Mouse (Mus musculus) kidney, postnatal 0 days (tissue): ENCODE data around the gene Cdhr3. TPM values are rescaled to one million over a fixed set of nuclear protein-coding genes. Genes with fewer than 3 reads are reported as not detected.

Experiments used
- ATAC-seq: fragments of 200-750 bp; cut with Nextera tagmentation; replicated peaks from 2 replicates; pipeline ENCODE4 v1.8.0; 2017; ENCODE audit warnings: low read depth, moderate number of reproducible peaks, moderate TSS enrichment, moderate library complexity; ENCODE audit not compliant: low FRiP score
- DNase-seq: peaks from one replicate; pipeline ENCODE4 v3.0.0-alpha.2; 2016; ENCODE audit warnings: low spot score
- H3K27ac ChIP-seq: fragments of 300-500 bp; sonication (generic); 2 replicates; pipeline ENCODE4 v1.5.1; 2014; ENCODE audit warnings: mild to moderate bottlenecking
- H3K27me3 ChIP-seq: fragments of 300-500 bp; sonication (generic); 2 replicates; pipeline ENCODE4 v1.6.1; 2014; ENCODE audit warnings: low read length, mixed read lengths; ENCODE audit not compliant: insufficient read depth
- H3K36me3 ChIP-seq: fragments of 300-500 bp; sonication (generic); 2 replicates; pipeline ENCODE4 v1.6.1; 2014; ENCODE audit warnings: low read length, mixed read lengths; ENCODE audit not compliant: insufficient read depth
- H3K4me1 ChIP-seq: fragments of 300-500 bp; sonication (generic); replicated peaks from 2 replicates; pipeline ENCODE4 v1.6.1; 2014; ENCODE audit warnings: antibody characterized with exemption, low read length, mixed read lengths; ENCODE audit not compliant: insufficient read depth
- H3K4me2 ChIP-seq: fragments of 300-500 bp; sonication (generic); 2 replicates; pipeline ENCODE4 v1.6.1; 2014; ENCODE audit warnings: mild to moderate bottlenecking, low read length, moderate library complexity, mixed read lengths
- H3K4me3 ChIP-seq: fragments of 300-500 bp; sonication (generic); replicated peaks from 2 replicates; pipeline ENCODE4 v1.5.1; 2014; ENCODE audit warnings: low read depth, low read length
- H3K9ac ChIP-seq: fragments of 300-500 bp; sonication (generic); 2 replicates; pipeline ENCODE4 v1.6.1; 2014; ENCODE audit warnings: low read depth, low read length
- H3K9me3 ChIP-seq: fragments of 300-500 bp; sonication (generic); replicated peaks from 2 replicates; pipeline ENCODE4 v1.6.1; 2016; ENCODE audit warnings: low read length, inconsistent platforms, mixed read lengths
- CTCF ChIP-seq: IDR thresholded peaks from 2 replicates; pipeline ENCODE4 v1.5.1; 2016; ENCODE audit warnings: antibody characterized with exemption, low read depth, mild to moderate bottlenecking, moderate library complexity
- WGBS: fragments of 180-500 bp; shearing (Covaris S2); extraction: QIAGEN DNeasy Blood & Tissue Kit; methylation state at CpG from one replicate; pipeline ENCODE4 v1.1.7; 2014; 5-methylcytosine and 5-hydroxymethylcytosine counted together
- polyA plus RNA-seq: library from polyadenylated mRNA; unstranded; fragments of >200 nt; fragmentation: Nextera tagmentation; extraction: Ambion mirVana; gene quantifications from 2 replicates; pipeline ENCODE4 v1.2.1, GENCODE M21; 2015

Gene Cdhr3
- polyA plus RNA-seq, 1 experiment from 2014 or later: not detected

DNA sequence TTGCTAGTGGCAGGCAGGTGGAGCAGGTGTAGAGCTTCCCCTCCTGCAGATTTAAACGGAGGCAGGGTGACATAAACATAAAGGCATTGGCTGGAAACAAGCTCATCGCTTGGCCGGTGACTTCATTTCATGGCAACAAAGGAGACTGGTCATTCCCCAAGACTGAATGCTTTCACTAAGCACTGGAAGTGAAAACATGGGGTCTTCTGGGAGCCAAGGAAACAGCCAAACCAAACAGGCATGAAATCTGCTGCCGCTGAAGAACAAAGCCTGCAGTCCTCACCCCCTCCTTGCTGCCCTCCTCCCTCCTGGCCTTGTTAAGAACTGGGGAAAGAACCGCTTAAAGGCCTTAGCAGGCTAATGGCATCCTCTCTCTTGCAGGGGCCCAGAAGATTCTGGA, 6.5 kb downstream of the Cdhr3 start:
- WGBS: 58% methylated on average over 5 of the region's 5 CpGs
- DNase-seq: no peak
- no peak overlapping the region for H3K27ac ChIP-seq

DNA sequence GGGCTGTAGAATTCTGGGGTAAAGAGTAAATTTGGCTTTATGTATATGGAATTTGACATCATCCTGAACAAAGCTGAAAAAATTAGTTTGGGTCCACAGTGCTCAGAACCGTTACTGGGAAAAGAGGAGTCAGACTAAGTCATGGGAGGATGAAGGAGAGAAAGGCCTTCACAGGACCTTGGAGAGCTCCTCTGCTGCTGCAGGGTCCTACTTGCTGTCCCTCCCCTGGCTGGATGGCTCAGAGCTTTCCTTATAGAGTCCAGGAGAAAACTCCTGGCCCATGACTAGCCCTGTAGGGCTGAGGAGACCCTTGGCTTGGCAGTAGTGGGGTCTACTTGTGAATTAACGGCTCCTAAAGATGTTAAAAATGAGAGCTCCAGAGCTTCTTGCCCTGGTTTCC, 8.0 kb downstream of the Cdhr3 start:
- Histone ChIP-seq H3K4me1 (no peaks in the 10 kb centered on the region), H3K36me3 (no peaks in the 10 kb centered on the region), H3K9ac (no peak overlapping the region), H3K4me3 (no peak overlapping the region), H3K4me2 (no peak overlapping the region), H3K9me3 (no peaks in the 10 kb centered on the region), H3K27ac (no peak overlapping the region), H3K27me3 (no peaks in the 10 kb centered on the region)
- DNase-seq: peak; percentile 86
- WGBS: 25% methylated on average over 2 of the region's 2 CpGs
- no peak for TF ChIP-seq CTCF
- ATAC-seq: no peak

More for the DNA sequence above, 6.5 kb downstream of the Cdhr3 start:
- no peak for ATAC-seq
- Histone ChIP-seq H3K4me2 (no peak overlapping the region), H3K4me3 (no peak overlapping the region), H3K36me3 (no peaks in the 10 kb centered on the region), H3K9ac (no peak overlapping the region), H3K27me3 (no peaks in the 10 kb centered on the region), H3K4me1 (no peaks in the 10 kb centered on the region), H3K9me3 (no peaks in the 10 kb centered on the region)
- TF ChIP-seq CTCF: no peak

DNA sequence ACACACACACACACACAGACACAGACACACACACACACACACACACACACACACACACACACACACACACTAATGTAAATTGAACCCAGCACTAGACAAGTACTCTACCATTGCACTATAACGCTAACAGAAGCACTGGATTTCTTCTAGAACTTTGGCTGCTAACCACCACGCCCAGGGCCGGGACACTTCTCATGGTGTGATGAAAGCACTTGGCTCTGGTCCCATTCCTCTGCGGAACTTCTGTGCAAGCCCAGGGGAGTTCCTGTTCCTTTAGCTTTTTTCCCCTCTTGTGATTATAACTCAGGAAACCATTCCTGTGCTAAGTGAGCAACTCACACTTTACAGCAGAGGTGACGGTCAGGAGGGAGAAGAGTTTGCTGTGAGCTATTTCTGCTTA, 9.3 kb downstream of the Cdhr3 start:
- peak; percentile 51 for DNase-seq
- H3K27me3 ChIP-seq: no peaks in the 10 kb centered on the region
- no peak for ATAC-seq
- H3K9ac ChIP-seq: no peak overlapping the region
- H3K36me3 ChIP-seq: no peaks in the 10 kb centered on the region
- no peaks in the 10 kb centered on the region for H3K9me3 ChIP-seq
- H3K4me3 ChIP-seq: no peak overlapping the region
- no peak for TF ChIP-seq CTCF
- no peak overlapping the region for H3K4me2 ChIP-seq
- no peak overlapping the region for H3K27ac ChIP-seq
- 38% methylated on average over 5 of the region's 5 CpGs for WGBS
- no peaks in the 10 kb centered on the region for H3K4me1 ChIP-seq

DNA sequence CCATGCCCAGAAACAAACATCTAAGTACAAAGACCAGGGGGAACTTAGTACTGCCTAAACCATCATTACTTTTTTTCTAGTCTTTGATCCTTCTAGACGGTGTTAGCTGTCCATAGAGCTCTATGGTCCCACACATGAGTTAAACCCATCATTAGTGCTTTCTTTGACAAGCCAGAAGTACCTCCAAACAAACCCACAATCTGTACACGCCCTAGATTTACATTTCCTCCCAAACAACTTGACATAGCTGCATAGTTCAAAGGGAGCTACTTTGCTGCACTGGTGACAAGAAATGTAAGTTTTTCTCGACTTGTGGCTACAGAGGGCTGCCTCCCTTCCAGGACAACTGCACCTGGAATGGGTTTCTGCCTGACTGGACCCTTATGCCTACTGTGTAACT, 16.4 kb downstream of the Cdhr3 start:
- no peak overlapping the region for H3K27ac ChIP-seq
- no peaks in the 10 kb centered on the region for H3K4me1 ChIP-seq
- DNase-seq (no peak), ATAC-seq (no peak)
- WGBS: 48% methylated on average over 3 of the region's 3 CpGs
- H3K27me3 ChIP-seq: no peaks in the 10 kb centered on the region
- H3K4me2 ChIP-seq: no peak overlapping the region
- TF ChIP-seq CTCF: no peak
- no peaks in the 10 kb centered on the region for H3K9me3 ChIP-seq
- H3K9ac ChIP-seq: no peak overlapping the region
- H3K4me3 ChIP-seq: no peak overlapping the region
- no peaks in the 10 kb centered on the region for H3K36me3 ChIP-seq

DNA sequence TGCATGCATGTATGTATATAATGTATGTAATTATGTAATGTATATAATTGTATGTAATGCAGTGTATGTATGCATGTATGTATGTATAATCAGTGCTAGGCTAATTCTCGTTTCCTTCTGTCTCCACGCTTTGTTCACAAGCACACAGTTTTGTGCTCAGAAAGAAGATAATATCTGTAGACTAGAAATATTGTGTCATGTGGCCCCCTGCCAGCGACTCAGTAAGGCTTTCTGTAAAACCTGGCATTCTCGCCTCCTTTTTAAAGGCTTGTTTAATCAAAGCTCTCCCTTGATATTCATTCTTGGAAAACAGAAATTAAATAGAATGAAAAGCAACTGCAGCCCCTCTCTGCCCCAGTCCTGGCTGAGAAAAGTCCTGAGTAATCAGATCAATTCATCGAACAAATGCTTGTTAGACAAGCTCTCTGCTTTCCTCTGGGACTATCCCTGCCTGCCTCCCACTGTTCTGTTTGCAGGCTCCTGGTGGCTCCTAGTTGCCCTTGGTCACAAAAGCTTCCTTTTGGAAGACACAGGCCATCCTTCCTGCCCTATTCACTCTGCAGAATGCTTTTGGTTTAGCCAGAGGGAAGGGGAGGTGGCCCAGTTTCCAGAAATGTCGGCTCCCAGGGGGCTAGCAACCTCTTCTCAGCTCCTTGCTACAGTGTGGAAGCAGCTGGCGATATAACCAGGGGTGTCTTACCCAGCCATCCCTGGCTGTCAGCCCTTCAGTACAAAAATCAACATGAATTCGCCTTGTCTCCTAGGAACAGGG, 20.6 kb downstream of the Cdhr3 start:
- Histone ChIP-seq H3K36me3 (no peaks in the 10 kb centered on the region), H3K9ac (no peak overlapping the region), H3K27me3 (no peaks in the 10 kb centered on the region), H3K27ac (no peak overlapping the region), H3K4me2 (no peak overlapping the region), H3K9me3 (no peaks in the 10 kb centered on the region), H3K4me3 (no peak overlapping the region), H3K4me1 (no peaks in the 10 kb centered on the region)
- no peak for TF ChIP-seq CTCF
- no peak for ATAC-seq
- WGBS: 59% methylated on average over 8 of the region's 8 CpGs
- DNase-seq: no peak

DNA sequence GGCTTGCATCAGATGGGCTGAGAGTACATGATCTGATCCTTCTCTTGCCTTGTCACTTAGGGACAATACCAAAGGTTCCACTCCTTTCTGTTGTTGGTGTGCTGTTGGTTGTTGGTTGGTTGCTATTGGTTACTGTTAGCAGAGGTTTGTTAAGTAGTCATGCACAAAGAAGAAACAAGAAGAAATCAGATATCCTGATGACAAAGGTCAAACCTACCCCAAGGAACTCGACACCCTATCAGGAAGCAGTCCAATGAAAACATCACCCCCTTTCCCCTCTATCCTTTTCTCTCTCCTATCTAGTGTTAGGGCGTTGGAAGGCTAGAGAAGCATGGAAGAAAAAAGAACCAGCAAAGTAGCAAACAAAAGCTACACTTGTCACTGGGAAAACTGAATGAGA, 23.7 kb downstream of the Cdhr3 start:
- no peak for ATAC-seq
- no peaks in the 10 kb centered on the region for H3K4me1 ChIP-seq
- no peak overlapping the region for H3K27ac ChIP-seq
- no peaks in the 10 kb centered on the region for H3K27me3 ChIP-seq
- H3K4me2 ChIP-seq: no peak overlapping the region
- no peak overlapping the region for H3K4me3 ChIP-seq
- H3K9ac ChIP-seq: no peak overlapping the region
- H3K36me3 ChIP-seq: no peaks in the 10 kb centered on the region
- H3K9me3 ChIP-seq: no peaks in the 10 kb centered on the region
- TF ChIP-seq CTCF: no peak
- DNase-seq: no peak
- WGBS: 28% methylated on average over 2 of the region's 2 CpGs

DNA sequence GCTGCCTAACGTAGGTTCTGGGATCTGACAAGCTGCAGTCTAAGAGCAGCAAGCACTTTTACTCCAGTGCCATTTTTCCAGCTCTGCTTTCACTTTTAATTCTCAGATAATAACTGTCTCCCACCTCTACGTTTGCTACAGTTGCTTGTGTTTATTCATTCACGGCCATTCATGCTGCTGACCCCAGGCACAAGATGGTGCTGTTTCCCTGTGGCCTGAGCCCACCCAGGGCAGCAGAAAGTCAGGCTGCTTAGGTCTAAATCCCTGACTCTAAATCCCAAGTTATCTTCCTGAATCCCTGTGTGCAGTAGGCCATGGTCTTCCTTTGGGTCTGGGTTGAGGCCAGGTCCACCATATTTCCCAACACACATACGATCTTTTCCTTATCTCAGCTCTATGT, 26.3 kb downstream of the Cdhr3 start:
- Histone ChIP-seq H3K4me3 (no peak overlapping the region), H3K4me1 (no peaks in the 10 kb centered on the region), H3K9me3 (no peaks in the 10 kb centered on the region), H3K36me3 (no peaks in the 10 kb centered on the region), H3K9ac (no peak overlapping the region), H3K27me3 (no peaks in the 10 kb centered on the region), H3K4me2 (no peak overlapping the region), H3K27ac (no peak overlapping the region)
- WGBS: 64% methylated on average over 4 of the region's 4 CpGs
- ATAC-seq (no peak), DNase-seq (peak; percentile 39)
- TF ChIP-seq CTCF: peak; percentile 59
